Mouse (Mus musculus) myocyte (in vitro differentiated cells): ENCODE results near the gene Gatad2b.

Experiments
- CEBPB ChIP-seq: IDR thresholded peaks from 2 replicates; pipeline ENCODE4 v1.6.1; 2011; ENCODE audit warnings: mild to moderate bottlenecking, moderate library complexity; ENCODE audit not compliant: poor library complexity, insufficient read depth, severe bottlenecking
- MAX ChIP-seq: IDR thresholded peaks from one replicate; pipeline ENCODE4 v1.6.1; 2011; ENCODE audit warnings: low read depth, mild to moderate bottlenecking, control low read depth
- MYOG ChIP-seq, 3 experiments: IDR thresholded peaks; one replicate each; pipeline ENCODE4 v1.6.1; 2011; ENCODE audit warnings: control low read depth in 2 of 3, low read depth in 2 of 3, mild to moderate bottlenecking in 2 of 3; ENCODE audit not compliant: insufficient read length in 2 of 3, control insufficient read depth in 1 of 3, insufficient read depth in 1 of 3
- POLR2A ChIP-seq: IDR thresholded peaks from one replicate; pipeline ENCODE4 v1.6.1; 2011; ENCODE audit warnings: low read depth, mild to moderate bottlenecking, control low read depth, moderate library complexity; ENCODE audit not compliant: insufficient read length
- TCF12 ChIP-seq: IDR thresholded peaks from one replicate; pipeline ENCODE4 v1.6.1; 2011; ENCODE audit warnings: mild to moderate bottlenecking, control low read depth; ENCODE audit not compliant: poor library complexity, insufficient read depth, severe bottlenecking
- TCF3 ChIP-seq: IDR thresholded peaks from one replicate; pipeline ENCODE4 v1.6.1; 2011; ENCODE audit warnings: low read depth, control low read depth; ENCODE audit not compliant: insufficient read length
- USF1 ChIP-seq: IDR thresholded peaks from one replicate; pipeline ENCODE4 v1.6.1; 2011; ENCODE audit warnings: low read depth, mild to moderate bottlenecking, control low read depth, moderate library complexity

GRCm38 (mm10) chr3:90381727-90382126 is 88.7 kb downstream of the Gatad2b start:
- TF ChIP-seq POLR2A (no peak), TCF12 (no peak), USF1 (no peak), CEBPB (no peak), MAX (no peak), TCF3 (no peak), MYOG (IDR thresholded peaks at IDR 0.05; ENCODE audit: control insufficient read depth in 1 of 3, insufficient read depth in 1 of 3, insufficient read length in 2 of 3, low read depth in 2 of 3) (no peak)
